Mouse (Mus musculus) heart, adult 18-20 months (tissue): ENCODE measurements around the gene Hsp90aa1. TPM values are rescaled to one million over a fixed set of nuclear protein-coding genes. Genes with fewer than 3 reads are reported as not detected.
"Not testable (repeated sequence)": the region's sequence is repeated elsewhere in the genome, so short reads cannot be mapped to it uniquely, and the experiment has no call there.

Source experiments
- DNase-seq, 2 experiments: peaks; one replicate each; pipeline ENCODE4 v3.0.0; 2021 to 2022; ENCODE audit warnings: mixed read lengths in 1 of 2
- long read RNA-seq, 2 experiments: library from polyadenylated mRNA; stranded (forward); transcript quantifications; one replicate each; pipeline ENCODE4 v2.0.0; 2021
- total RNA-seq, 2 experiments: library from RNA; stranded (reverse); gene quantifications; 2 replicates each; pipeline ENCODE4 v1.2.3; 2021

Hsp90aa1 gene
- total RNA-seq: 100 to 1,000 TPM; 261 to 408 TPM
- long read RNA-seq, experiment 1, transcript Hsp90aa1-202 (11 exons, 3,281 nt): major isoform, 38 of 46 reads
- long read RNA-seq, experiment 1, partial matches to known transcripts: 7 of 46 reads
- long read RNA-seq, experiment 1, other reads (novel, unspliced or antisense): 1 of 46 reads
- long read RNA-seq, experiment 2, transcript Hsp90aa1-202 (11 exons, 3,281 nt): major isoform, 24 of 29 reads
- long read RNA-seq, experiment 2, partial matches to known transcripts: 4 of 29 reads
- long read RNA-seq, experiment 2, other reads (novel, unspliced or antisense): 0 of 29 reads

GRCm38 (mm10) chr12:110702556-110702955 lies at the start of gene Hsp90aa1:
Gene Hsp90aa1, minus strand, starts transcription at chr12:110702728.
- DNase-seq: no peak

- no peak for DNase-seq
Measured at GRCm38 (mm10) chr12:110750770-110751439, 48.4 kb upstream of the Hsp90aa1 start.

GRCm38 (mm10) chr12:110738158-110738921 lies 35.8 kb upstream of the Hsp90aa1 start:
- DNase-seq: peak; percentile 18 to 38

GRCm38 (mm10) chr12:110737170-110738157 lies 34.9 kb upstream of the Hsp90aa1 start, which contains the start of gene Wdr20:
Gene Wdr20, plus strand, starts transcription at chr12:110737944.
- DNase-seq: peak; percentile 98 to 99

GRCm38 (mm10) chr12:110736641-110737040 lies 34.1 kb upstream of the Hsp90aa1 start:
- DNase-seq: no peak

GRCm38 (mm10) chr12:110733254-110733653 lies 30.7 kb upstream of the Hsp90aa1 start:
- DNase-seq: not testable (repeated sequence)

- no peak for DNase-seq
Measured at GRCm38 (mm10) chr12:110726428-110726827, 23.9 kb upstream of the Hsp90aa1 start.

GRCm38 (mm10) chr12:110725489-110725888 lies 23.0 kb upstream of the Hsp90aa1 start:
- no peak for DNase-seq

GRCm38 (mm10) chr12:110725051-110725450 lies 22.5 kb upstream of the Hsp90aa1 start:
- DNase-seq: no peak

GRCm38 (mm10) chr12:110716004-110716403 lies 13.5 kb upstream of the Hsp90aa1 start:
- DNase-seq: no peak

- DNase-seq: no peak
Measured at GRCm38 (mm10) chr12:110714215-110714614, 11.7 kb upstream of the Hsp90aa1 start.

- no peak for DNase-seq
Measured at GRCm38 (mm10) chr12:110713784-110714183, 11.3 kb upstream of the Hsp90aa1 start.

- DNase-seq: no peak
Measured at GRCm38 (mm10) chr12:110711270-110711669, 8.7 kb upstream of the Hsp90aa1 start.

- DNase-seq: no peak
Measured at GRCm38 (mm10) chr12:110707451-110707850, 4.9 kb upstream of the Hsp90aa1 start.

GRCm38 (mm10) chr12:110706337-110707231 lies 4.1 kb upstream of the Hsp90aa1 start:
- peak; percentile 84 to 85 for DNase-seq

- DNase-seq: not testable (repeated sequence)
Measured at GRCm38 (mm10) chr12:110705419-110705818, 2.9 kb upstream of the Hsp90aa1 start.

- DNase-seq: no peak
Measured at GRCm38 (mm10) chr12:110703682-110704081, 1.2 kb upstream of the Hsp90aa1 start.

GRCm38 (mm10) chr12:110703008-110703471 lies 512 bp upstream of the Hsp90aa1 start:
- DNase-seq: peak; percentile 88 to 95

GRCm38 (mm10) chr12:110701363-110701762 lies 1.2 kb downstream of the Hsp90aa1 start:
- DNase-seq: not testable (repeated sequence)

GRCm38 (mm10) chr12:110700730-110701129 lies 1.8 kb downstream of the Hsp90aa1 start:
- DNase-seq: no peak
